ENCODE assay signal across 8 mouse cellular contexts in the genomic region with DNA sequence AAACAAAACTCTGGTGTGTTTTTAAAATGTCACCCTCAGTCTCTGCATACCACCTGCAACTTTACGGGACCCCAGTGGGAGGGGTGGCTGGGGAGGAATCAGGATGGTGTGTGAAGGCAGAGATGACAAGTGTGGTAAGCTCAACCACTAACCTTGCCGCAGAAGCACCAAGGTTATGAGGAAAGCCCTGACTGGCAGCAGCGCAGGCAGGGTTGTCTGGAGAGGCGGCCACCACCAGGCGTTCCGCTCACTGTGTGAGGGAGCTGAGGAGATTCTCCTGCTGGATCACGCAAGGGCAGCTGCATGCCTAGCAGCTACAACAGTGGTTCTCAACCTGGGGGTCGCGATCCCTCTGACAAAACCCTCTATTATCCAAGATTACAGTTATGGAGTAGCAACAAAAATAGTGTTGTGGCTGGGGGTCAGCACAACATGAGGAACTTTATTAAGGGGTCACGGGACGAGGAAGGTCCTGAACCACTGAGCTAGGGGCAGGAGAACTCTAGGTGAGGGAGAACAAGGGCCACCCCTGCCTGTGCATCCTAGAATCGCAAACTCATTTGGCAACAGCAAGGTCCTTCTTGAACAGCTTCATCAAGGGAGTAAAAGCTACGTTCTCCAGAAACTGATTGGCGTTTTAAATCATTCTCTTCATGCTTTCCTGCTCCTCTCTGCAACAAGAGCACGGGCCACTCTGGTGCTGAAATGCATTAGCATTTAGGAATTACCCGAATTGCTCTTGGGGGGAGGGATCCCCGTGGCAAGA.
DNase-seq lines count a peak whose midpoint lies in the region; ATAC-seq and TF ChIP-seq lines count a peak whose summit lies in the region.

No protein-coding gene starts in this region.

- H3K36me3 ChIP-seq in intestine, postnatal 0 days (ENCODE audit: control insufficient read depth, insufficient read depth), result peaks cover 3% of the 10 kb centered on the region; the same call in 1 of the 2 replicates
- no peaks in the 10 kb centered on the region for H3K36me3 ChIP-seq in neural tube, embryonic 14.5 days (ENCODE audit: control insufficient read depth, insufficient read depth, low read length)

- peak overlapping the region; percentile 28 for H3K4me3 ChIP-seq in intestine, postnatal 0 days (ENCODE audit: low read depth, low read length)
- peak overlapping the region; percentile 23 for H3K4me3 ChIP-seq in neural tube, embryonic 14.5 days (ENCODE audit: low read depth, low read length)

- no peaks in the 10 kb centered on the region for H3K27me3 ChIP-seq in intestine, postnatal 0 days (replicated peaks; ENCODE audit: control insufficient read depth, insufficient read depth, low read length)
- H3K27me3 ChIP-seq in neural tube, embryonic 14.5 days (ENCODE audit: control insufficient read depth, insufficient read depth, low read length), result no peaks in the 10 kb centered on the region

- no peak overlapping the region for H3K27ac ChIP-seq in intestine, postnatal 0 days (ENCODE audit: low read depth, low read length)
- H3K27ac ChIP-seq in neural tube, embryonic 14.5 days (ENCODE audit: low read depth, low read length), result peak overlapping the region; percentile 36

- ATAC-seq in CD4-positive, CD25-positive, alpha-beta regulatory T cell, adult 4 months, result no peak
- no peak for ATAC-seq in intestine, postnatal 0 days
- ATAC-seq in neural tube, embryonic 14.5 days (ENCODE audit: low read depth), result peak; percentile 43; the same call in 1 of the 2 replicates
- no peak for ATAC-seq in erythroblast, adult 5-6 weeks (replicated peaks; ENCODE audit: low FRiP score, poor library complexity, severe bottlenecking)

- DNase-seq in CD4-positive, CD25-positive, alpha-beta regulatory T cell, adult 2 months (ENCODE audit: low read depth, low spot score), result peak; percentile 25
- peak; percentile 20 for DNase-seq in right cerebral cortex, postnatal 4 days
- no peak for DNase-seq in right cerebral cortex, adult 18-20 months
- no peak for DNase-seq in ovary, adult 18-20 months (ENCODE audit: low spot score)

- no peak overlapping the region; the same call in 1 of the 2 replicates for H3K9ac ChIP-seq in intestine, postnatal 0 days (ENCODE audit: low read depth, low read length)
- H3K9ac ChIP-seq in neural tube, embryonic 14.5 days (replicated peaks; ENCODE audit: low read depth, low read length), result peak overlapping the region; percentile 39

- H3K4me1 ChIP-seq in intestine, postnatal 0 days (replicated peaks; ENCODE audit: control insufficient read depth, insufficient read depth, low read length), result peaks cover 14% of the 10 kb centered on the region
- peaks cover 21% of the 10 kb centered on the region for H3K4me1 ChIP-seq in neural tube, embryonic 14.5 days (ENCODE audit: control insufficient read depth, insufficient read depth, low read length)

- TF ChIP-seq CTCF in intestine, postnatal 0 days (IDR thresholded peaks at IDR 0.05; ENCODE audit: low read depth), result no peak

- H3K9me3 ChIP-seq in intestine, postnatal 0 days (ENCODE audit: control insufficient read depth), result no peaks in the 10 kb centered on the region
- no peaks in the 10 kb centered on the region for H3K9me3 ChIP-seq in neural tube, embryonic 14.5 days (ENCODE audit: control insufficient read depth, low read length)

- 49% methylated on average over 17 of the region's 17 CpGs for WGBS in intestine, postnatal 0 days
- WGBS in neural tube, embryonic 14.5 days, result 23% methylated on average over 17 of the region's 17 CpGs

- H3K4me2 ChIP-seq in intestine, postnatal 0 days (replicated peaks; ENCODE audit: low read depth), result peak overlapping the region; percentile 59
- H3K4me2 ChIP-seq in neural tube, embryonic 14.5 days (ENCODE audit: low read depth, low read length), result peak overlapping the region; percentile 56

Comparison
In these comparisons a context has a peak if more than half of its experiments do, and no peak if none do; other contexts are left out.
1. DNase-seq: peak in CD4-positive, CD25-positive, alpha-beta regulatory T cell, adult 2 months (single experiment) and right cerebral cortex, postnatal 4 days (single experiment); none in right cerebral cortex, adult 18-20 months (single experiment) and ovary, adult 18-20 months (single experiment).